Mouse (Mus musculus) regulatory T cell (primary cell): ENCODE measurements around the gene Tent4b.

Experiments
- in situ Hi-C: fragments of 300-600 bp; cut with MboI, MseI; formaldehyde crosslinking; loops from one replicate; pipeline ENCODE4 v1.15.1; 2025; ENCODE audit warnings: high pct_unique_total_duplicates

Gene Tent4b

DNA sequence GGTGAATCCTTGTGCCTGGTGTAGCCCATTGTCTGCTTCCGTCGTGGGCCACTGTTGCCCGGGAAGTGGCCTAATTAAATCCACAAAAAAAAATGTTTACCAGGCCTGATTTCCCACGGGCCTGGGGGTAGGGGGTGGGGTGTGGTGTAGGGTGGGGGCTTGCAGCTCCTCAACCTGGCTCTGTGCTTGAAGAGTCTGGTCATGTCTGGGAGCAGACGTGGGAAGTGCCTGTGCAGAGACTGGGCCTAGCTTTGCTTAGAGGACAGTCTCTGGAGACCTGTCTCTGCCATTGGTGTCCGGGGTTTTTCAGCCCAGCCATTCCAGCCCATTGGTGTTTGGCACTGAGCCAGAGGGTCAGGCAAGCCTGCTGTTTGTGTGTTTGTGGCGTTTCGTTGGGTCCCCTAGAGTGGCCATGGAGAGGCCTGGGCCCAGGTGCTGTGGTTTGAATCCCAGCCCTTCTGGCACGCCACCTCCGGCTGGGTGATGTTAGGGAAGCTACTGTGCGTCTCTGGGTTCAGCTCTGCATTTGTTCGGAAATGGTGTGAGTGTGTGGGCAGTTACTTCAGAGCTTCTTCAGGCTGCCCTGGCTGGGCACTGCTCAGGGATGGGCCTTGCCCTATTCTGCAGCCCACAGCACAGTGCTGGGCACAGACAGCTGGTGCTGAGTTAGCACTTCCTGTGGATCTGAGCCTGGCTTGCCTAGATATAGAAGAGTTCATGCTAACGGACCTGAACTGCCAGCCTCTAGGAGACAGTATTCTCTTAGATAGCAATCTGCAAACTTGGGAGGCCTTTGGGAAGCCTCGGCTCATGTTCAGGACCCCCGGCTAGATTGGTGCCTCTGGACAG is 102.8 kb downstream of the Tent4b start:
- in situ Hi-C loops = no loop called here

DNA sequence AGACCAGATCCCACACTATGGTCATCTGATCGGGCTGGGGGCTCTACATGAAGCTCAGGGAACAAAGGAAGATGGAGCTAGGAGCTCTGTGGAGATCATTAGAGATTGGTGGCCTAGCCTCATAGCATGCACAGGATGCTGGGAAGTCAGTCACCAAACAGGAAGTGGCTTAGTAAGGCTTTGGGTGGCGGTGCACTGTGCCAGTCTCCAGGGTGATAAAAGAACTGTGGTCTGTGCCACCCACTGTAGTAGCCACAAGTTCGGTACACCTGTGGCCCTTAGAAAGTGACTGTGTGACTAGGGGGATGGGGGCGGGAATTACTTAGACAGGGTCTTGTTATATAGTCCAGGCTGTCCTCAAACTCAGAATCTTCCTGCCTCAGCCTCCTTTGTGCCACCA is 106.8 kb downstream of the Tent4b start:
- in situ Hi-C loops = loop anchor here (5.0 kb wide), 1 partner anchor 34 kb away; the partner anchor contains the start of gene Adcy7

DNA sequence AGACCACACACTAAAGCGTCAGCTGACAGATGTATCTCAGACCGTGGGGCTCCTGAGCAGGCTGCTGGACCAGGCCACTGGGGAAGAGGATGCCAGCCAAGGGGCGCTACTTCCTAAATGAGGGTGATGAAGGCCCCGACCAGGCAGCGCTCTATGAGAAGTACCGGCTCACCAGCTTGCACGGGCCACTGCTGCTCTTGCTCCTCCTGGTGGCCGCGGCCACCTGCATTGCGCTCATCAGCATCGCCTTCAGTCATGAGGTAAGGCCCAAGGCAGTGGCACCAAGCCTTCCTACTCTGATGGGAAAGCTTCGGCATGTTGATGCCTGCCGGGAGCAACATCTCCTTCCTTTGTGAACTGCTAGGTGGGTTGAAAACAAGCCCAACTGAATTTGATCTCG is 107.5 kb downstream of the Tent4b start:
- in situ Hi-C loops = loop anchor here (5.0 kb wide), 1 partner anchor 34 kb away; the partner anchor contains the start of gene Adcy7

- in situ Hi-C loops = loop anchor here (5.0 kb wide), 1 partner anchor 35 kb away; the partner anchor contains the start of gene Adcy7
These were observed 108.7 kb downstream of the Tent4b start for GRCm38 (mm10) chr8:88307736-88308135.
